Mouse (Mus musculus): ENCODE measurements around the gene Dock9. TPM values are rescaled to one million over a fixed set of nuclear protein-coding genes. Genes with fewer than 3 reads are reported as not detected.

The Dock9 gene
- 4.4 and 17.7 TPM in 2 replicates for total RNA-seq (2014; fragmentation: Nextera tagmentation)
- total RNA-seq (2017), result 4.0 and 6.6 TPM in 2 replicates

GRCm38 (mm10) chr14:121797457-121798410 is at the start of gene Dock9:
Gene Dock9 (minus strand): TSS chr14:121797837.
- peak; percentile 77 for ATAC-seq (replicated peaks; ENCODE audit: low FRiP score, low TSS enrichment, poor library complexity, severe bottlenecking)

GRCm38 (mm10) chr14:121844486-121844885 is 46.8 kb upstream of the Dock9 start:
- ATAC-seq (replicated peaks; ENCODE audit: low FRiP score, low TSS enrichment, poor library complexity, severe bottlenecking), result no peak

GRCm38 (mm10) chr14:121840217-121840616 is 42.6 kb upstream of the Dock9 start:
- ATAC-seq (replicated peaks; ENCODE audit: low FRiP score, low TSS enrichment, poor library complexity, severe bottlenecking), result no peak

GRCm38 (mm10) chr14:121838161-121838560 is 40.5 kb upstream of the Dock9 start:
- ATAC-seq (replicated peaks; ENCODE audit: low FRiP score, low TSS enrichment, poor library complexity, severe bottlenecking), result no peak

- no peak for ATAC-seq (replicated peaks; ENCODE audit: low FRiP score, low TSS enrichment, poor library complexity, severe bottlenecking)
These were observed 35.4 kb upstream of the Dock9 start for GRCm38 (mm10) chr14:121833001-121833520.

- ATAC-seq (replicated peaks; ENCODE audit: low FRiP score, low TSS enrichment, poor library complexity, severe bottlenecking), result peak; percentile 37; the same call in 1 of the 2 replicates
These were observed 32.3 kb upstream of the Dock9 start for GRCm38 (mm10) chr14:121829816-121830442.

- ATAC-seq (replicated peaks; ENCODE audit: low FRiP score, low TSS enrichment, poor library complexity, severe bottlenecking), result no peak
These were observed 29.5 kb upstream of the Dock9 start for GRCm38 (mm10) chr14:121827091-121827490.

GRCm38 (mm10) chr14:121825521-121826445 is 28.1 kb upstream of the Dock9 start:
- ATAC-seq (replicated peaks; ENCODE audit: low FRiP score, low TSS enrichment, poor library complexity, severe bottlenecking), result 0 out of 2 replicates have a peak, but pooled peaks have one; percentile 17

GRCm38 (mm10) chr14:121824322-121825103 is 26.9 kb upstream of the Dock9 start:
- peak; percentile 83 for ATAC-seq (replicated peaks; ENCODE audit: low FRiP score, low TSS enrichment, poor library complexity, severe bottlenecking)

GRCm38 (mm10) chr14:121822997-121823396 is 25.4 kb upstream of the Dock9 start:
- ATAC-seq (replicated peaks; ENCODE audit: low FRiP score, low TSS enrichment, poor library complexity, severe bottlenecking), result no peak

GRCm38 (mm10) chr14:121822506-121822905 is 24.9 kb upstream of the Dock9 start:
- ATAC-seq (replicated peaks; ENCODE audit: low FRiP score, low TSS enrichment, poor library complexity, severe bottlenecking), result no peak

- no peak for ATAC-seq (replicated peaks; ENCODE audit: low FRiP score, low TSS enrichment, poor library complexity, severe bottlenecking)
These were observed 9.2 kb upstream of the Dock9 start for GRCm38 (mm10) chr14:121806791-121807190.

- ATAC-seq (replicated peaks; ENCODE audit: low FRiP score, low TSS enrichment, poor library complexity, severe bottlenecking), result no peak
These were observed 8.7 kb upstream of the Dock9 start for GRCm38 (mm10) chr14:121806316-121806715.

- ATAC-seq (replicated peaks; ENCODE audit: low FRiP score, low TSS enrichment, poor library complexity, severe bottlenecking), result peak; percentile 71
These were observed 6.8 kb upstream of the Dock9 start for GRCm38 (mm10) chr14:121804461-121804860.

GRCm38 (mm10) chr14:121800962-121801361 is 3.3 kb upstream of the Dock9 start:
- peak; percentile 42; the same call in 1 of the 2 replicates for ATAC-seq (replicated peaks; ENCODE audit: low FRiP score, low TSS enrichment, poor library complexity, severe bottlenecking)

- ATAC-seq (replicated peaks; ENCODE audit: low FRiP score, low TSS enrichment, poor library complexity, severe bottlenecking), result no peak
These were observed 1.5 kb upstream of the Dock9 start for GRCm38 (mm10) chr14:121799112-121799511.

- peak; percentile 84 for ATAC-seq (replicated peaks; ENCODE audit: low FRiP score, low TSS enrichment, poor library complexity, severe bottlenecking)
These were observed 768 bp upstream of the Dock9 start for GRCm38 (mm10) chr14:121798411-121798799.

Measured in megakaryocyte-erythroid progenitor cell, adult 5-6 weeks (primary cell).